Mouse (Mus musculus): ENCODE results near the gene Ndst2.
A peak's percentile ranks its signal among the peaks of the same experiment; 100 is the strongest.

DNA sequence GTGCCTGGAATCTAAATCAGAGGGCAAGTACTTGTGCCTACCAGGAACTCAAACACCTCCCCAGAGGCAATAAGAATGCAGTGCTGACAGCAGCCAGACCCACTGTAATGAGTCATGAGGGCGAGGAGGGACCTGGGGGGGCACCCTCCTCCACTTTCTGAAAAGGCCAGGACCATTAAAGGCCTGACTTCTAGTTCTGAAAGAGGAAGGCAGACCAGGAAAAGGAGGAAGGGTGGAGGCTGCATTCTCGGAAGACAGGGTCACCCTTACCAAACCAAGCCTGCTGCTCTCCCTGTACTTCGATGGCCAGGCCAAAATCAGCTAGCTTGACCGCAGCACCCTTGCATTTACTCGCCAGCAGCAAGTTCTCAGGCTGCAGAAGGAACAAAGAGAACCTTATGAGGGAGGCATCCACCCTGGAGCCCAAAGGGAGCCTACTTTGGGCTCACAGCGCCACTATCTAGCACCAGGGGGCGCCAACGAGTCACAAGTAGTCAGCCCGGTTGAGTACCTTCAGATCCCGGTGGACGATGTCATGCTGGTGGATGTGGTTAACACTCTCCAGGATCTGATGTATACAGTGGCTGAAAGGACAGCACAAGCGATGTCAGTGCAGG is 31.4 kb upstream of the Ndst2 start:
- TF ChIP-seq CTCF (IDR thresholded peaks at IDR 0.05; ENCODE audit: low read depth, low read length) (peak; percentile 76), TAL1 (conservative IDR thresholded peaks at IDR 0.05; ENCODE audit: low read depth, low read length) (no peak)
